Mouse (Mus musculus) liver, embryonic 11.5 days (tissue): ENCODE data around the gene Snrnp70. TPM values are rescaled to one million over a fixed set of nuclear protein-coding genes. Genes with fewer than 3 reads are reported as not detected.
"Not testable (repeated sequence)": the region's sequence is repeated elsewhere in the genome, so short reads cannot be mapped to it uniquely, and the experiment has no call there.

Source experiments
- ATAC-seq: fragments of 200-750 bp; cut with Nextera tagmentation; replicated peaks from 2 replicates; pipeline ENCODE4 v1.8.0; 2017; ENCODE audit warnings: moderate number of reproducible peaks, mild to moderate bottlenecking, moderate TSS enrichment, moderate library complexity; ENCODE audit not compliant: low FRiP score
- DNase-seq: peaks from one replicate; pipeline ENCODE4 v3.0.0-alpha.2; 2017; ENCODE audit warnings: low spot score
- H3K27ac ChIP-seq: fragments of 300-500 bp; sonication (generic); 2 replicates; pipeline ENCODE4 v1.5.1; 2014; ENCODE audit warnings: mild to moderate bottlenecking, low read depth, low read length, control low read depth
- H3K27me3 ChIP-seq: fragments of 300-500 bp; sonication (generic); replicated peaks from 2 replicates; pipeline ENCODE4 v1.6.1; 2014; ENCODE audit warnings: low read length, mixed read lengths; ENCODE audit not compliant: control insufficient read depth, insufficient read depth
- H3K36me3 ChIP-seq: fragments of 300-500 bp; sonication (generic); 2 replicates; pipeline ENCODE4 v1.6.1; 2014; ENCODE audit warnings: mild to moderate bottlenecking, low read length, moderate library complexity, mixed read lengths; ENCODE audit not compliant: control insufficient read depth, insufficient read depth
- H3K4me1 ChIP-seq: fragments of 300-500 bp; sonication (generic); replicated peaks from 2 replicates; pipeline ENCODE4 v1.6.1; 2014; ENCODE audit warnings: low read length, mixed read lengths; ENCODE audit not compliant: control insufficient read depth, insufficient read depth
- H3K4me2 ChIP-seq: fragments of 300-500 bp; sonication (generic); 2 replicates; pipeline ENCODE4 v1.6.1; 2014; ENCODE audit warnings: mild to moderate bottlenecking, control low read depth, moderate library complexity
- H3K4me3 ChIP-seq: fragments of 300-500 bp; sonication (generic); 2 replicates; pipeline ENCODE4 v1.5.1; 2014; ENCODE audit warnings: low read depth, low read length, control low read depth
- H3K9ac ChIP-seq: fragments of 300-500 bp; sonication (generic); 2 replicates; pipeline ENCODE4 v1.6.1; 2014; ENCODE audit warnings: low read depth, low read length, control low read depth
- H3K9me3 ChIP-seq: fragments of 300-500 bp; sonication (generic); 2 replicates; pipeline ENCODE4 v1.6.1; 2016; ENCODE audit warnings: low read length, inconsistent platforms, mixed read lengths; ENCODE audit not compliant: control insufficient read depth
- WGBS: fragments of 180-500 bp; shearing (Covaris S2); extraction: QIAGEN DNeasy Blood & Tissue Kit; methylation state at CpG from one replicate; pipeline ENCODE4 v1.1.7; 2014; 5-methylcytosine and 5-hydroxymethylcytosine counted together
- polyA plus RNA-seq: library from polyadenylated mRNA; unstranded; fragments of >200 nt; fragmentation: Nextera tagmentation; extraction: Ambion mirVana; gene quantifications from 2 replicates; pipeline ENCODE4 v1.2.1, GENCODE M21; 2014

The Snrnp70 gene
- polyA plus RNA-seq, 1 experiment from 2014 or later, result 64.4 TPM

DNA sequence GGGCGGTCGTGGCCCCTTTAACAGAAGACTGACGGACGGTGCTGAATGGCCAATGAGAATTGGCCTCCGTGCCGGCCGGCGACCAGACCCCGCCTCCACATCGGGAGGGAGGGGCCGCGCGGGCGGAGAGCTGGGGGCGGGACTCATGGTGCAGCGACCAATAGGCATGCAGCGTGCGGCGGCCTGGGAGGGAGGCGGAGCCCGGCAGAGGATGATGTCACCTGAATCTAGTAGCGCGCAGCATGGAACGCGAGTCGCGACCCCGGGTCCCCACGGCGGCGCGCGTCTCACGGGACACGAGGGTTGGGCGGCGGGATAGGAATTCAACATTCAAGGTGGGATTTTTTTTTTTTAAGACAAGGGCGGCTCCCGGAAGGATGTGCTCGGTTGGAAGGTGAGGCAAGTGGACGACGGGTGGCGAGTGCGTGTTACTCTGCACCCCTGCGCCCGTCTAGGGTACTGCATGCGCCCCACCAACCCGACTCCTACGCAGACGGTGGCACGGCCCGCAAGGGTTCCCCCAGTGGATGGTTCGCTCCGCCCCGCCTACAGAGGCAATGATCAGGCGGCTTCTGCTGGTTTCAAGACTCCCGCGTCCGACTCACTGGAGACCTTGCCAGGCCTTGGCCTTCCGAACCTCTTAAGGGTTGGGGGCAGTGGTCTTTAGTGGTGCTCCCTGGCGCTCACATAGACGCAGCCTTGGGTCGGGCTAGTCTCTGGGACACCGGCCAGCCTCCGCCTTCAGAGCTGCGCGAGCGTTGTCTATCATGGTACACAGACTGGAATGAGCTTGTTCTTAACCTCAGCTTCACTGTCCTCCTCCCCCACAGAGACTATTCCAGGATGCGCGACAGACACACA is 28.3 kb downstream of the Snrnp70 start:
- Histone ChIP-seq H3K4me2 (peak overlapping the region; percentile 94), H3K4me3 (peak overlapping the region; percentile 58), H3K9me3 (no peaks in the 10 kb centered on the region), H3K9ac (peak overlapping the region; percentile 70), H3K36me3 (no peaks in the 10 kb centered on the region), H3K4me1 (peaks cover 21% of the 10 kb centered on the region), H3K27ac (no peak overlapping the region), H3K27me3 (peaks cover 69% of the 10 kb centered on the region)
- 1% methylated on average over 70 of the region's 70 CpGs for WGBS
- DNase-seq, result peak; percentile 99
- peak; percentile 81 for ATAC-seq

DNA sequence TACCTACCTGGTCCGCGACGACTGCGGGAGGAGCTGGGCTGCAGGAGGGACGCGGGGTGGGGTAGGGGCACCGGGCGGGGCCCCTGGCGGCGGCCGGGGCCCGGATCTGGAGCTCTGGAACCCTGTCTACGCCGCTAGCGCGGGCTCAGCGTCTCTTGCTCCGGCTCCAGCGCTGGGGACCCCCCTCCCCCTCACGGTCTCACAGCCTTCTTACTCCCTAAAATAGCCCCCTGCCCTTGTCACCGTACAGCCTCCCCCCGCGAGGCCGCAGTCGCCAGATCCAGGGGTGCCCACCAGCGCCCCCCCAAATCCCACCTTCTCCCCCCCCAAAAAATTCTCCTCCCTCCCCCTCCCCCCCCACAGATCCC is 28.9 kb downstream of the Snrnp70 start, which contains the start of gene Ppfia3:
TSS of gene Ppfia3 (minus strand) at position 368 of the 368 bp plus-strand sequence.
- H3K9ac ChIP-seq, result peak within 1 kb of the TSS; percentile 70
- H3K4me2 ChIP-seq, result peak within 1 kb of the TSS; percentile 94
- H3K4me1 ChIP-seq, result peaks cover 22% of the 10 kb centered on the region
- ATAC-seq, result no peak
- H3K4me3 ChIP-seq, result peak within 1 kb of the TSS; percentile 58
- H3K27me3 ChIP-seq, result peaks cover 75% of the 10 kb centered on the region
- H3K9me3 ChIP-seq, result no peaks in the 10 kb centered on the region
- no peak for DNase-seq
- WGBS, result 0% methylated on average over 16 of the region's 26 CpGs
- H3K36me3 ChIP-seq, result no peaks in the 10 kb centered on the region
- no peak within 1 kb of the TSS for H3K27ac ChIP-seq

DNA sequence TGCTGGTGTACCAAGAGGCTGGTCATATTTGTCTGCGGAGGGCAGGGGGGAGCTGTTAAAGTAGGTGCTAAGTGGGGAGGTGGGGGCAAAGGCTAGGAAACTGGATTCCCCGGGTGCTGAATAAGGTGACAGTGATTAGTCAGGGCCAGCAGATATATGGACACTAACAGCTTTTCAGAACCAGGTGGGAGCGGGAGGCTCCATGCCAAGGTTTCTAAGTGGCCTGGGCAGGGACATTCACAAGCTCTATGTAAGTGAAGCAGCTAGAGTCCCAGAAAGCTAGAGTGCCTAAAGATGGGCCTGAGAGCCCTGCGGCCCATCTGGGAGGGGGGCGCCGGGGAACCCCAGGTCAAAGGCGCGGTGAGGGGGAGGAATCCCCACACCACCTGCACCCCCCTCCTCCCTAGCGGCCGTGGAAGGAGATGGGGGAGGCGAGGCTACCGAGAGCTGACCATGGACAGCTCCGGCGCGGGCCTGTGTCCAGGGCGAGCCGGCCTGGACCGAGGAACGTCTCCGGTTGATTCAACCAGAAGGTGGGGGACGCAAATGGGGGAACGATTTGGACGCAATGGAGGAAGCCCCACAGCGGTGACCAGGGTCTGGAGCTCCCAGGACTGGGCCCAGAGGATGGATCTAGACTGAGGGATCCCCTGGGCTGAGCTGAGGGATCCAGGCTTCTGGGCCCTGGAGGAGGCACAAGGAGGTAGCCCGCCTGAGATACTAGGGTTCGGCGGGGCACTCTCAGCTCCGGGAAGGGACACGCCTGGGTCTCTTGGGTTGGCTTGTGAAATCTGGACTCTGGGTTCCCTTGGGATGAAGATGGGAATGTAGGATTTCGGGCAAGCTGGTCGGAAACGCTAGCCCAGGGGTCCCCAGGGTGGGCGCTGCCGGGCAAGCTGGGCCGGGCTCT is 29.5 kb downstream of the Snrnp70 start:
- peak; percentile 64 for DNase-seq
- Histone ChIP-seq H3K9ac (peak overlapping the region; percentile 52), H3K27ac (no peak overlapping the region), H3K9me3 (no peaks in the 10 kb centered on the region), H3K27me3 (peaks cover 81% of the 10 kb centered on the region), H3K4me1 (peaks cover 27% of the 10 kb centered on the region), H3K4me3 (peak overlapping the region; percentile 58), H3K36me3 (no peaks in the 10 kb centered on the region), H3K4me2 (peak overlapping the region; percentile 94)
- no peak for ATAC-seq
- 5% methylated on average over 35 of the region's 35 CpGs for WGBS

DNA sequence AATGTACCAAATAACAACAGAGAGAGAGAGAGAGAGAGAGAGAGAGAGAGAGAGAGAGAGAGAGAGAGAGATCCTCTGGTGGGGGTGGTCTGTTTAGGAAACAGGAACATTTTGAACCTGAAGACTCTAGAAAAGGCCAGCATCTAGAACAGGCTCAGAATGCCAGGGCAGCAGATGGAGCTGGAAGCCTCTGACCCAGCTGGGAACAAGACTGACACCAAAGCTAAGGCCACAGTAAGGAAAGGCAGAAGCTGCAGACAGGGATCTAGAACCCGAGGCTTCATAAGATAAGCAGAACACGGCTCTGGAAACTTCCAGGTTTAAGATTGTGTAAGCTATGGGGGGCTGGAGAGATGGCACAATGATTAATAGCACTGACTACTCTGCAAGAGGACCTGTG is 31.6 kb downstream of the Snrnp70 start:
- DNase-seq, result no peak
- Histone ChIP-seq H3K4me2 (no peak overlapping the region), H3K36me3 (no peaks in the 10 kb centered on the region), H3K27ac (no peak overlapping the region), H3K4me3 (no peak overlapping the region), H3K9ac (no peak overlapping the region), H3K27me3 (peaks cover 84% of the 10 kb centered on the region), H3K4me1 (peaks cover 22% of the 10 kb centered on the region), H3K9me3 (no peaks in the 10 kb centered on the region)
- no peak for ATAC-seq
- 41% methylated on average over 2 of the region's 2 CpGs for WGBS

DNA sequence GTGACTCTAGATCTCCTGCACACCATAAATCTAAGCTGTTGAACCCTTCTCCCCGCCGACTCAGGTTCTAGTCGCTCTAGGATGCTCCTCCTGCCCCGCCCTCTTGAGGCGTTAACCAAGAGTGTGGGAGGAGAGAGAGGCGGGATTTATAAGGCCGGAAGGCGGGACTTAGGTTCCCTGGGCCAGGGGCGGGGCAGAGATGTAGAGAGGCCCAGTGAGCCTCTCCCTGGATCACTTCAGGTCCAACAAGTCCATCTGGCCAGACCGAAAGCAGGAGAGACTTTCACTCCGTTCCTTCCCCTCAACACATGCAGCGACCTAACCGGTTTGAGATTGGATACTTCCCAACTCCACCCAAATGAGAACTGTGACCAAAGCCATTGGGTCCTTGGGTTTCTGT is 32.7 kb downstream of the Snrnp70 start:
- H3K27ac ChIP-seq, result no peak overlapping the region
- no peak overlapping the region; the same call in 1 of the 2 replicates for H3K4me2 ChIP-seq
- DNase-seq, result no peak
- no peak overlapping the region for H3K4me3 ChIP-seq
- peaks cover 73% of the 10 kb centered on the region for H3K27me3 ChIP-seq
- no peak for ATAC-seq
- no peaks in the 10 kb centered on the region for H3K36me3 ChIP-seq
- H3K9me3 ChIP-seq, result no peaks in the 10 kb centered on the region
- H3K9ac ChIP-seq, result no peak overlapping the region
- WGBS, result 5% methylated on average over 13 of the region's 13 CpGs
- H3K4me1 ChIP-seq, result peaks cover 17% of the 10 kb centered on the region

DNA sequence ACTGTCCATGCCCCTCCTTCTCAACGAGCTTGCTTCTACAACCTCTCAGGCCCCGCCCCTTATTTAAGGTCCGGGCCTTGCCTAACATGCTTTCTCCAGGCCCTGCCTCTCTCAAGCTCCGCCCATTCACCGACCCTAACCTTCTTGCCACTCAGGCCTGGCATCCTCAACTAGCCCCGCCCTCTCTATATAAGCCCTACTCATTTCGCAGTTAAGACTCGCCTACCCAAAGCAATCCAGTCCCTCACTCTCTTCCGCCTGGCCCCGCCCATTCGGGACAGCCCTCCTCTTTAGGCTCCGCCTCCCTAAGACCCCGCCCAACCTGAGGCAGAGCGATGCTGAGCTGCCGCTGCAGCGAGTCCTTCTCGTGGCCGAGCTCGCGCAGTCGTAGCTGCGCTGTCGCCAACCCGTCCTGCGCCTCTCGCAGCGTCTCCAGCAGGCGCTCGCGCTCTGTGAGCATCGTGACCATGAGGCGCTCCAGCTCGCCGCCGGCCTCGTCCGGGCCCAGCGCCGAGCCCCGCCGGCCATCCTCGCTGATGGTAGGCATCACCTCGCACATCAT is 34.2 kb downstream of the Snrnp70 start:
- peak overlapping the region; percentile 92 for H3K4me2 ChIP-seq
- under 1% methylated on average over 43 of the region's 43 CpGs for WGBS
- H3K4me3 ChIP-seq, result peak overlapping the region; percentile 50
- peaks cover 14% of the 10 kb centered on the region for H3K4me1 ChIP-seq
- no peaks in the 10 kb centered on the region for H3K36me3 ChIP-seq
- ATAC-seq (peak; percentile 82), DNase-seq (peak; percentile 82)
- H3K27me3 ChIP-seq, result peaks cover 68% of the 10 kb centered on the region
- H3K27ac ChIP-seq, result no peak overlapping the region
- no peaks in the 10 kb centered on the region for H3K9me3 ChIP-seq
- H3K9ac ChIP-seq, result peak overlapping the region; percentile 53

DNA sequence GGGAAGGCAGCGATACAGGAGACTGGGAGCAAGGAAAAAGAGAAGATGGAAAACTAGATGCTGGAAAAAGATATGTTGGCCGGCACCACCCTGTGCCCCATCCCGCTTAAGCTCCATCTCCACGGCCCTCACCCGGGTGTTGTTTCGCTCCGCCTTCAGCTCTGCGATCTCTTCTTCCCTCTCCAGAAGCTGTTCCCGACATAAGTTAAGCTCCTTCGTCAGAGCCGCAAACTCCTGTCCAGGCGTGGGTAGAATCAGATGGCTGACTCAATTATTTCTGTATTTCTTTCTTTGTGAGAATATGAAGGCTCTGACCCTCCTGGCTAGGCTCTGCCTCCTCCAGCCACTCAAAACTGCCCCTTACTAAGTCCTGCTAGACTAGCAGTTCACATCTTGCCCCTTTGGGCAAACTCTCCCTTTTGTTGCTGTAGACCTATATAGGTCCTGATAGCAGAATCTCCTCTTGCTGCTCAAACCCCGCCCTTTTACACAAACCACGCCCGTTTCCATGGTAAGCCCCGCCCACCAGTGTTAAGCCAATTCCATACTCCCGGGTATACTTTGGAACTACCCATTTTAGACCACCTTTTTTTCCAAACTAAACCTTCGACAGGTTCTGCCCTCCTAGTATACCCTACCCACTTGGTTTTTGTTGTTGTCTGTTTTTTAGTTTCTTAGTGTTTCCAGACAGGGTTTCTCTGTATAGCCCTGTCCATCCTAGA is 35.0 kb downstream of the Snrnp70 start:
- no peaks in the 10 kb centered on the region for H3K9me3 ChIP-seq
- H3K27me3 ChIP-seq, result peaks cover 65% of the 10 kb centered on the region
- H3K27ac ChIP-seq, result no peak overlapping the region
- 0 out of 2 replicates have a peak overlapping the region, but pooled peaks have one; percentile 50 for H3K4me3 ChIP-seq
- DNase-seq (no peak), ATAC-seq (no peak)
- H3K4me1 ChIP-seq, result peaks cover 12% of the 10 kb centered on the region
- no peaks in the 10 kb centered on the region for H3K36me3 ChIP-seq
- no peak overlapping the region for H3K9ac ChIP-seq
- peak overlapping the region; percentile 92 for H3K4me2 ChIP-seq
- 40% methylated on average over 18 of the region's 18 CpGs for WGBS

DNA sequence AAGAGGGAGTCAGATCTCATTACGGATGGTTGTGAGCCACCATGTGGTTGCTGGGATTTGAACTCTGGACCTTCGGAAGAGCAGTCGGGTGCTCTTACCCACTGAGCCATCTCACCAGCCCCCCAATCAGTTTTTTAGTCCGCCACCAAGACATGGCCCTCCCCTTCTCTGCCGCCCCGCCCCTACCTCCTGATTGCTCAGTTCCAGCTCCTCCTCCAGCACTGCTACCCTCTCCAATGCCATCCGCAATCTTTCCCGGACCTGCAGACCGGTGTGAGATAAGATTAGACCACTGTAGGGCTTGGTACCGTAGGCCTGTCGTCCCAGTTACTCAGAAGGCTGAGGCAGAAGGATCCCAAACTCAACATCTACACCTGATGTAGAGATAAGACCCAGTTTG is 36.5 kb downstream of the Snrnp70 start:
- Histone ChIP-seq H3K4me1 (peaks cover 12% of the 10 kb centered on the region), H3K27me3 (peaks cover 56% of the 10 kb centered on the region)
- not testable (repeated sequence) for H3K36me3 ChIP-seq, H3K27ac ChIP-seq, H3K9ac ChIP-seq, ATAC-seq, H3K4me2 ChIP-seq, DNase-seq, H3K4me3 ChIP-seq, H3K9me3 ChIP-seq
- WGBS, result 45% methylated on average over 10 of the region's 11 CpGs
